Mouse (Mus musculus): ENCODE measurements at regions not wholly inside any gene's neighbourhood (a gene's known extent, or its start where the extent isn't known, plus 50 kb on each side); places are given as distances from the start of the nearest gene placed in this dataset.

- in situ Hi-C loops (cut with MboI; ENCODE audit: unreplicated experiment in 2 of 2) = no loop called here
Observed at GRCm38 (mm10) chr15:88360375-88361035, 239.6 kb upstream of the Zdhhc25 start.

- in situ Hi-C loops (cut with MboI; ENCODE audit: unreplicated experiment in 2 of 2) = no loop called here
Observed at GRCm38 (mm10) chr15:88361351-88361750, 238.8 kb upstream of the Zdhhc25 start.

- in situ Hi-C loops (cut with MboI; ENCODE audit: unreplicated experiment in 2 of 2) = no loop called here
Observed at GRCm38 (mm10) chr15:88362966-88363365, 237.1 kb upstream of the Zdhhc25 start.

- in situ Hi-C loops (cut with MboI; ENCODE audit: unreplicated experiment in 2 of 2) = no loop called here
Observed at GRCm38 (mm10) chr15:88370366-88370765, 229.7 kb upstream of the Zdhhc25 start.

GRCm38 (mm10) chr15:88372039-88372438 lies 228.1 kb upstream of the Zdhhc25 start:
- in situ Hi-C loops (cut with MboI; ENCODE audit: unreplicated experiment in 2 of 2) = no loop called here

- in situ Hi-C loops (cut with MboI; ENCODE audit: unreplicated experiment in 2 of 2) = no loop called here
Observed at GRCm38 (mm10) chr15:88373923-88374322, 226.2 kb upstream of the Zdhhc25 start.

- in situ Hi-C loops (cut with MboI; ENCODE audit: unreplicated experiment in 2 of 2) = no loop called here
Observed at GRCm38 (mm10) chr15:88379342-88379741, 220.8 kb upstream of the Zdhhc25 start.

- in situ Hi-C loops (cut with MboI; ENCODE audit: unreplicated experiment in 2 of 2) = no loop called here
Observed at GRCm38 (mm10) chr15:88379951-88380623, 220.0 kb upstream of the Zdhhc25 start.

- in situ Hi-C loops (cut with MboI; ENCODE audit: unreplicated experiment in 2 of 2) = no loop called here
Observed at GRCm38 (mm10) chr15:88381419-88381818, 218.7 kb upstream of the Zdhhc25 start.

GRCm38 (mm10) chr15:88385943-88386342 lies 214.2 kb upstream of the Zdhhc25 start:
- in situ Hi-C loops (cut with MboI; ENCODE audit: unreplicated experiment in 2 of 2) = no loop called here

GRCm38 (mm10) chr15:88386711-88387110 lies 213.4 kb upstream of the Zdhhc25 start:
- in situ Hi-C loops (cut with MboI; ENCODE audit: unreplicated experiment in 2 of 2) = no loop called here

- in situ Hi-C loops (cut with MboI; ENCODE audit: unreplicated experiment in 2 of 2) = no loop called here
Observed at GRCm38 (mm10) chr15:88391822-88392221, 208.3 kb upstream of the Zdhhc25 start.

- in situ Hi-C loops (cut with MboI; ENCODE audit: unreplicated experiment in 2 of 2) = no loop called here
Observed at GRCm38 (mm10) chr15:88399064-88399463, 201.0 kb upstream of the Zdhhc25 start.

- in situ Hi-C loops (cut with MboI; ENCODE audit: unreplicated experiment in 2 of 2) = no loop called here
Observed at GRCm38 (mm10) chr15:88399989-88400388, 200.1 kb upstream of the Zdhhc25 start.

GRCm38 (mm10) chr15:88400787-88401186 lies 199.3 kb upstream of the Zdhhc25 start:
- in situ Hi-C loops (cut with MboI; ENCODE audit: unreplicated experiment in 2 of 2) = no loop called here

GRCm38 (mm10) chr15:88408461-88409379 lies 191.4 kb upstream of the Zdhhc25 start:
- in situ Hi-C loops (cut with MboI; ENCODE audit: unreplicated experiment in 2 of 2) = no loop called here

GRCm38 (mm10) chr15:88414206-88414605 lies 185.9 kb upstream of the Zdhhc25 start:
- in situ Hi-C loops (cut with MboI; ENCODE audit: unreplicated experiment in 2 of 2) = no loop called here

GRCm38 (mm10) chr15:88418881-88419280 lies 181.2 kb upstream of the Zdhhc25 start:
- in situ Hi-C loops (cut with MboI; ENCODE audit: unreplicated experiment in 2 of 2) = no loop called here

- in situ Hi-C loops (cut with MboI; ENCODE audit: unreplicated experiment in 2 of 2) = no loop called here
Observed at GRCm38 (mm10) chr15:88428441-88428840, 171.7 kb upstream of the Zdhhc25 start.

GRCm38 (mm10) chr15:88430941-88431340 lies 169.2 kb upstream of the Zdhhc25 start:
- in situ Hi-C loops (cut with MboI; ENCODE audit: unreplicated experiment in 2 of 2) = no loop called here

GRCm38 (mm10) chr15:88448272-88448671 lies 151.8 kb upstream of the Zdhhc25 start:
- in situ Hi-C loops (cut with MboI; ENCODE audit: unreplicated experiment in 2 of 2) = no loop called here

Measured in v-Abl transformed pro-B cells (cell line).